Mouse (Mus musculus) bone marrow, adult 2 months (tissue): Measurements from ENCODE around the gene Cnn2. TPM values are rescaled to one million over a fixed set of nuclear protein-coding genes. Genes with fewer than 3 reads are reported as not detected.
"Not testable (repeated sequence)": the region's sequence is repeated elsewhere in the genome, so short reads cannot be mapped to it uniquely, and the experiment has no call there.

Experiments
- H3K27ac ChIP-seq: fragments of 200-500 bp; 2 replicates; pipeline ENCODE4 v1.5.1; 2012; ENCODE audit warnings: low read depth, mild to moderate bottlenecking, control low read depth, inconsistent platforms, low read length; ENCODE audit not compliant: control insufficient read depth, poor library complexity, insufficient read depth
- H3K4me1 ChIP-seq: fragments of 200-500 bp; 2 replicates; pipeline ENCODE4 v1.6.1; 2011; ENCODE audit warnings: low read length; ENCODE audit not compliant: control insufficient read depth, insufficient read depth
- H3K4me3 ChIP-seq: fragments of 200-500 bp; replicated peaks from 2 replicates; pipeline ENCODE3; 2011; ENCODE audit warnings: mild to moderate bottlenecking, low read depth, low read length, control low read depth; ENCODE audit not compliant: control insufficient read depth
- CTCF ChIP-seq: fragments of 200-500 bp; IDR thresholded peaks from 2 replicates; pipeline ENCODE4 v1.5.1; 2011; ENCODE audit warnings: low read length, control low read depth; ENCODE audit not compliant: control insufficient read depth, insufficient read depth
- POLR2A ChIP-seq: fragments of 200-500 bp; IDR thresholded peaks from 2 replicates; pipeline ENCODE4 v1.6.1; 2011; ENCODE audit warnings: low read depth, mild to moderate bottlenecking, control low read depth, low read length, borderline replicate concordance; ENCODE audit not compliant: control insufficient read depth
- WGBS: fragments of 180-500 bp; shearing (Covaris S2); methylation state at CpG from one replicate; pipeline ENCODE4 v1.1.7; 2018; 5-methylcytosine and 5-hydroxymethylcytosine counted together
- polyA plus RNA-seq: library from polyadenylated mRNA; stranded (reverse); fragments of >200 nt; gene quantifications from 2 replicates; pipeline ENCODE4 v1.2.4, GENCODE M21; 2011; ENCODE audit warnings: low replicate concordance; ENCODE audit not compliant: missing spikeins, insufficient read depth, insufficient read length

Gene Cnn2
- polyA plus RNA-seq, 1 experiment: 92.4 TPM

DNA sequence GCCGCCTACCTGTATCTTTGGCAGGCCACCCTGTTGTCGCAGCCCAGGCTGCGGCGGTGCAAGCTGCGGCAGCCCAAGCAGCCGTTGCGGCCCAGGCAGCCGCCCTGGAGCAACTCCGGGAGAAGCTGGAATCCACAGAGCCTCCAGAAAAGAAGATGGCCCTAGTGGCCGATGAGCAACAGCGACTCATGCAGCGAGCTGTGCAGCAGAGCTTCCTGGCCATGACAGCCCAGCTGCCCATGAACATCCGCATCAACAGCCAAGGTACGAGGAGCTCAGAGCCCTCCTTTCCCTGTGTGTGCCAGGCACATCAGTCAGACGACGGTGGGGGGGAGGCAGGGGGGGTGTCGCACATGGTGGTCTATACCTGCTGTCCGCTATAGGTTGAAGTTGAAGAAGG, 37.7 kb upstream of the Cnn2 start:
- Histone ChIP-seq H3K4me1 (peaks cover 2% of the 10 kb centered on the region; the same call in 1 of the 2 replicates), H3K4me3 (no peak overlapping the region), H3K27ac (no peak overlapping the region)
- 86% methylated on average over 18 of the region's 18 CpGs for WGBS
- no peak for TF ChIP-seq CTCF
- TF ChIP-seq POLR2A: no peak

GRCm38 (mm10) chr10:79953946-79954345, 34.4 kb upstream of the Cnn2 start:
- H3K4me3 ChIP-seq: no peak overlapping the region
- H3K27ac ChIP-seq: no peak overlapping the region
- TF ChIP-seq CTCF (peak; percentile 76), POLR2A (no peak)
- peaks cover 3% of the 10 kb centered on the region; the same call in 1 of the 2 replicates for H3K4me1 ChIP-seq
- 75% methylated on average over 6 of the region's 6 CpGs for WGBS

- Histone ChIP-seq H3K27ac (no peak overlapping the region), H3K4me1 (peaks cover 5% of the 10 kb centered on the region), H3K4me3 (no peak overlapping the region)
- no peak for TF ChIP-seq CTCF
- WGBS: 86% methylated on average over 9 of the region's 9 CpGs
Measured at GRCm38 (mm10) chr10:79955691-79956090, 32.7 kb upstream of the Cnn2 start.

- peaks cover 5% of the 10 kb centered on the region for H3K4me1 ChIP-seq
- TF ChIP-seq CTCF: no peak
- no peak for TF ChIP-seq POLR2A
Measured at GRCm38 (mm10) chr10:79956643-79957154, 31.7 kb upstream of the Cnn2 start.

DNA sequence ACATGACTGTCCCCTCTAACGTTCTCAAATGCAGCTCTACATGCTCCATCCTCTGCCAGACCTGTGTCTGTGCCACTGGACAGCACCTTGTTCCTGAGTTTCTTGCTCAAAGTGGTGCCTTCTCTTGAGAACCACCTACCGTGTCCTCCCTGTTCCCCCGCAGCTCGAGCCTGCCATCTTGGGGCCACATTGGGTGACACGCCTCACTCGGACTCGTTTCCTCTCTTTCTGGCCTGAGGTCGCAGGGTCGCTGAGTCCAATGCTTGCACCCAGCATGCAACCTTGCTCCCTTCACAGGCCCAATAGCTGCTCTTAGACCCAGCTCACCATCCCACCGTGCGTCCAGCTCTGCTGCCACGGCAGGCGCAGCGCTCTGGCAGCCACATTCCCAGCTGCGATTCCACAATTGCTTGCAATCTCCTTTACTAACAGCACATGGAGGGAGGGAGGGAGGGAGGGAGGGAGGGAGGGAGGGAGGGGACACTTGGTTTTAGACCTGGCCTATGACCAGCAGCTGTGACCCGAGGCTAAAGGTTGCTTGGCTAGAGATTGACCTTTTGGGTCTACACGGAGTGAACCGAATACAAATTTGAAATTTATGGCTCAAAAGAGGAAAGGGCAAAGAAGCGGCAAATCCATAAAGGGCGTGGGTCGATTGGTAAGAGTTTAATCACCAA, 30.1 kb upstream of the Cnn2 start:
- Histone ChIP-seq H3K4me1 (peaks cover 5% of the 10 kb centered on the region), H3K4me3 (peak overlapping the region; percentile 17), H3K27ac (no peak overlapping the region)
- TF ChIP-seq CTCF: peak; percentile 99
- TF ChIP-seq POLR2A: no peak
- WGBS: 20% methylated on average over 21 of the region's 21 CpGs

More at GRCm38 (mm10) chr10:79956643-79957154, 31.7 kb upstream of the Cnn2 start:
- Histone ChIP-seq H3K4me3 (no peak overlapping the region), H3K27ac (no peak overlapping the region)
- 69% methylated on average over 4 of the region's 4 CpGs for WGBS

- WGBS: 20% methylated on average over 10 of the region's 10 CpGs
- H3K4me1 ChIP-seq, H3K27ac ChIP-seq: not testable (repeated sequence)
- peak overlapping the region; percentile 31 for H3K4me3 ChIP-seq
Measured at GRCm38 (mm10) chr10:79959412-79959811, 29.0 kb upstream of the Cnn2 start.

- WGBS: under 1% methylated on average over 61 of the region's 61 CpGs
- Histone ChIP-seq H3K27ac (no peak within 1 kb of the TSS; the same call in 1 of the 2 replicates), H3K4me3 (peak within 1 kb of the TSS; percentile 79), H3K4me1 (peaks cover 4% of the 10 kb centered on the region)
- TF ChIP-seq POLR2A (peak; percentile 48; the same call in 1 of the 2 replicates), CTCF (peak; percentile 97)
Measured at GRCm38 (mm10) chr10:79959847-79960601, 28.4 kb upstream of the Cnn2 start, which contains the start of gene Wdr18. TSS of gene Wdr18 (plus strand) at chr10:79960152.

DNA sequence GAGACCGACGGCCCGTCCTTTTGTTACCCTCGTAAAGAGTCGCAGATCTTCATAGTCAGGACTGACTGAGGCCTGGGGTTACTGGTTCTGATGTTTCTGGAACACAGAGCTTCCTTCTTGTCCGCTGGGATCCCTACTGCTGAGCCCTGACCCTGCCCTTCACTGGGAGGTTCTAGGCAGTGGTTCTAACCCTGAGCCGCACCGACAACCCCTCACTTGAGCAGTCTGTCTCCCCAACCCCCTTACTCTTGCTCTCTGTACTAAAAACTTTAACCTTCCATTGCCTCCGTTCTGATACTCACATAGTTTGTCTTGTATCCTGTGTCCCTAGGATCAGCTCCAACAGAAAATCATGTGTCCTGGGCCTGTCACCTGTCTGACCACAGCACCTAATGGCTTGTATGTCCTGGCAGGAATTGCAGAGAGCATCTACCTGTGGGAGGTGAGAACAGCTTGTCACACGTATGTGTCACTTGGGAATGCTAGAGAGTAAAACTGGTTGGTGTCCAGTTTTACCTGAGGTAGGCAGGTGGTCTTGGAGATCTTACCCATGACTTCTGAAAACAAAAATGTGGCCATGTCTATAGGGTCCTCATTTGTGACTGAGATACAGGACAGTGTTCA, 27.6 kb upstream of the Cnn2 start:
- 11% methylated on average over 10 of the region's 10 CpGs for WGBS
- no peak overlapping the region for H3K27ac ChIP-seq

More for the DNA sequence above, 27.6 kb upstream of the Cnn2 start:
- H3K4me3 ChIP-seq: peak overlapping the region; percentile 79
- TF ChIP-seq CTCF (no peak), POLR2A (no peak)
- H3K4me1 ChIP-seq: peaks cover 4% of the 10 kb centered on the region
